Mouse (Mus musculus) cortical plate, adult 2 months (tissue): ENCODE data around the gene Synj2. TPM values are rescaled to one million over a fixed set of nuclear protein-coding genes. Genes with fewer than 3 reads are reported as not detected.
A peak's percentile ranks its signal among the peaks of the same experiment; 100 is the strongest.
"Not testable (repeated sequence)": the region's sequence is repeated elsewhere in the genome, so short reads cannot be mapped to it uniquely, and the experiment has no call there.

Experiments
- H3K27ac ChIP-seq: fragments of 200-500 bp; 2 replicates; pipeline ENCODE4 v1.5.1; 2012; ENCODE audit warnings: low read length, control low read depth, inconsistent platforms; ENCODE audit not compliant: insufficient read depth
- H3K4me1 ChIP-seq: fragments of 200-500 bp; 2 replicates; pipeline ENCODE4 v1.6.1; 2011; ENCODE audit warnings: low read length; ENCODE audit not compliant: control insufficient read depth, insufficient read depth
- H3K4me3 ChIP-seq: fragments of 200-500 bp; 2 replicates; pipeline ENCODE4 v1.5.1; 2011; ENCODE audit warnings: mild to moderate bottlenecking, low read length, control low read depth; ENCODE audit not compliant: insufficient read depth
- CTCF ChIP-seq: fragments of 200-500 bp; IDR thresholded peaks from 2 replicates; pipeline ENCODE4 v1.5.1; 2011; ENCODE audit warnings: mild to moderate bottlenecking, control low read depth, low read length; ENCODE audit not compliant: insufficient read depth; ENCODE audit errors: extremely low read depth
- POLR2A ChIP-seq: fragments of 200-500 bp; IDR thresholded peaks from 2 replicates; pipeline ENCODE4 v1.6.1; 2011; ENCODE audit warnings: mild to moderate bottlenecking, low read length, control low read depth; ENCODE audit not compliant: insufficient read depth; ENCODE audit errors: extremely low read depth
- polyA plus RNA-seq: library from polyadenylated mRNA; depleted of rRNA; stranded (reverse); fragments of >200 nt; gene quantifications from 2 replicates; pipeline ENCODE4 v1.2.3, GENCODE M21; 2012

Gene Synj2
- polyA plus RNA-seq, 1 experiment: 37.7 TPM

- TF ChIP-seq POLR2A (no peak), CTCF (no peak)
- Histone ChIP-seq H3K4me1 (peaks cover 6% of the 10 kb centered on the region), H3K27ac (no peak overlapping the region), H3K4me3 (no peak overlapping the region)
Measured at GRCm38 (mm10) chr17:6016213-6016780, 75.2 kb downstream of the Synj2 start.

- H3K4me3 ChIP-seq: no peak overlapping the region
- no peak for TF ChIP-seq POLR2A
- TF ChIP-seq CTCF: peak; percentile 42
- no peak overlapping the region for H3K27ac ChIP-seq
- H3K4me1 ChIP-seq: peaks cover 6% of the 10 kb centered on the region
Measured at GRCm38 (mm10) chr17:6017268-6017667, 76.2 kb downstream of the Synj2 start.

- TF ChIP-seq POLR2A (no peak), CTCF (no peak)
- Histone ChIP-seq H3K4me3 (no peak overlapping the region), H3K27ac (no peak overlapping the region)
Measured at GRCm38 (mm10) chr17:6018348-6018747, 77.3 kb downstream of the Synj2 start.

GRCm38 (mm10) chr17:6019776-6020175 is 78.7 kb downstream of the Synj2 start:
- H3K27ac ChIP-seq: no peak overlapping the region
- no peak overlapping the region for H3K4me3 ChIP-seq
- TF ChIP-seq CTCF: peak; percentile 88
- TF ChIP-seq POLR2A: no peak
- no peaks in the 10 kb centered on the region for H3K4me1 ChIP-seq

More at GRCm38 (mm10) chr17:6018348-6018747, 77.3 kb downstream of the Synj2 start:
- peaks cover 6% of the 10 kb centered on the region for H3K4me1 ChIP-seq

GRCm38 (mm10) chr17:6020636-6021035 is 79.6 kb downstream of the Synj2 start:
- no peak for TF ChIP-seq CTCF
- no peak for TF ChIP-seq POLR2A
- Histone ChIP-seq H3K4me3 (no peak overlapping the region), H3K4me1 (no peaks in the 10 kb centered on the region), H3K27ac (no peak overlapping the region)

GRCm38 (mm10) chr17:6021374-6021789 is 80.3 kb downstream of the Synj2 start:
- not testable (repeated sequence) for H3K4me3 ChIP-seq, H3K4me1 ChIP-seq, H3K27ac ChIP-seq

GRCm38 (mm10) chr17:6025831-6026230 is 84.8 kb downstream of the Synj2 start:
- no peaks in the 10 kb centered on the region for H3K4me1 ChIP-seq
- TF ChIP-seq POLR2A (no peak), CTCF (no peak)
- H3K4me3 ChIP-seq: no peak overlapping the region

GRCm38 (mm10) chr17:6035661-6036060 is 94.6 kb downstream of the Synj2 start:
- Histone ChIP-seq H3K4me3 (no peak overlapping the region), H3K27ac (no peak overlapping the region), H3K4me1 (peaks cover 2% of the 10 kb centered on the region; the same call in 1 of the 2 replicates)
- TF ChIP-seq CTCF (no peak), POLR2A (no peak)

More at GRCm38 (mm10) chr17:6025831-6026230, 84.8 kb downstream of the Synj2 start:
- H3K27ac ChIP-seq: no peak overlapping the region

GRCm38 (mm10) chr17:6036458-6036857 is 95.4 kb downstream of the Synj2 start:
- peaks cover 3% of the 10 kb centered on the region for H3K4me1 ChIP-seq
- H3K27ac ChIP-seq: no peak overlapping the region
- TF ChIP-seq POLR2A: no peak
- TF ChIP-seq CTCF: no peak
- H3K4me3 ChIP-seq: no peak overlapping the region

GRCm38 (mm10) chr17:6036872-6037271 is 95.8 kb downstream of the Synj2 start:
- H3K4me1 ChIP-seq: peaks cover 3% of the 10 kb centered on the region
- H3K27ac ChIP-seq: no peak overlapping the region
- TF ChIP-seq CTCF (no peak), POLR2A (no peak)
- H3K4me3 ChIP-seq: no peak overlapping the region
